Mouse (Mus musculus): ENCODE measurements around the gene Phf24. TPM values are rescaled to one million over a fixed set of nuclear protein-coding genes. Genes with fewer than 3 reads are reported as not detected.

The Phf24 gene
- polyA plus RNA-seq, 1 experiment from 2014 or later, result 15.2 TPM

DNA sequence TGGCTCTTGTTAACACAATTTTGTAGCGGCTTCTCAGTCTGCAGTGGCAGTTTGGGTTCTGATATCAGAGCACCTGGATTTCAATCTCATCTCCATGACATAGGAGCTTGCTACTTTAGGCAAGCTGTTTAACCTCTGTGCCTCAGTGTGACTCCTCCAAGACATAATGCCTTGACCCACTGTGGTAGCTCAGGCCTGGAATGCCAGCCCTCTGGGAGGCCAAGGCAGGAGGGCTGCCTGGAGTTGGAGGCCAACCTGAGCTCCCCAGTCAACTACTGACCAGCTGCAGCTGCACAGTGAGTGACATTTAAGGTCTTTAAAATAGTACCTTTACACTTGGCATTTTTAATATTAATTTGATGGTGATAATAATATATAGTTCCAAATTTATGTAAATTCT lies 494 bp upstream of the Phf24 start:
- no peak overlapping the region for H3K9ac ChIP-seq (replicated peaks)
- ATAC-seq, result no peak
- 68% methylated on average over 1 of the region's 1 CpGs for WGBS
- no peaks in the 10 kb centered on the region for H3K9me3 ChIP-seq
- peak overlapping the region; percentile 66; the same call in 1 of the 2 replicates for H3K4me3 ChIP-seq (replicated peaks)
- H3K4me2 ChIP-seq (replicated peaks), result 0 out of 2 replicates have a peak overlapping the region, but pooled peaks have one; percentile 80
- H3K27me3 ChIP-seq, result peaks cover 23% of the 10 kb centered on the region
- no peaks in the 10 kb centered on the region for H3K36me3 ChIP-seq
- H3K27ac ChIP-seq, result no peak overlapping the region
- peaks cover 16% of the 10 kb centered on the region for H3K4me1 ChIP-seq (replicated peaks)

DNA sequence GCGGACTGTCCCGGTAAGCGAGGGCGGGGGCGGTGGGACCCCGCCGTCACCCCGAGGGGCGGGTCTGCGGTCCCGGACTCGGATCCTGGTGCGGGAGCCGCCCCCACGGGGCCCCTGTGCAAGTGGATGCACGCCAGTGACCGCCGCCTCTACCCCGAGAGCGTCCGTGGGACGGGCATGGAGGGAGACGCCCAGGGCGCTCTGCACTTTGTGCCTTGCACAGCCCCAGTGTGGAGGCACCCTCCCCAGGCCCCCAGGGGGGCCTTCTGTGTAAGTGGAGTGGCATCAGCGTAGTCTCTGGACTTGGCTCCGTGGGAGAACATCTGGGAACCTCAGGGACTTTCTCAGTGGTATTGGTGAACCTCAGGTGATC lies 928 bp downstream of the Phf24 start:
- peak; percentile 75 for ATAC-seq
- Histone ChIP-seq H3K27me3 (peaks cover 23% of the 10 kb centered on the region), H3K4me3 (replicated peaks) (peak overlapping the region; percentile 66), H3K9ac (replicated peaks) (peak overlapping the region; percentile 84), H3K4me2 (replicated peaks) (peak overlapping the region; percentile 80), H3K9me3 (no peaks in the 10 kb centered on the region), H3K36me3 (no peaks in the 10 kb centered on the region), H3K4me1 (replicated peaks) (peaks cover 23% of the 10 kb centered on the region), H3K27ac (peak overlapping the region; percentile 44; the same call in 1 of the 2 replicates)
- WGBS, result 3% methylated on average over 19 of the region's 26 CpGs

DNA sequence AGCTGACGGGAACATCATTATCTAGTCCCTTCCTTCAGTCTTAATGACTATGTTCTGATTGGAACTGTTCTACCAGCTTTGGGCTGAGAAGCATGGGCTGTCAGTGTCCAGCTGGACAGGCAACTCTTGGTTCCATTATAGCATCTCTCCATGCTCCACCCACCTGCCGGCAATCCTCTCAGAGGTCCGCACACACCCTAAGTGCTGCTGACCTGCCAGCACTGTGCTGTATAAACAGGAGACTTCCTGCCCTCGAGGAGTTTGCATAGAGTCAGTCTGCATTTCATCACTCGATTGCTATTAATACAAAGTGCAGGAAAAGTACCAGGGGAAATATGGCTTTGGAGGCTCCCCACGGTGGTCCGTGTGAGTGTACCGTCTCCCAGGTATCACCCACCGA lies 4.3 kb downstream of the Phf24 start:
- WGBS, result 91% methylated on average over 9 of the region's 9 CpGs
- Histone ChIP-seq H3K4me1 (replicated peaks) (peaks cover 28% of the 10 kb centered on the region), H3K9ac (replicated peaks) (no peak overlapping the region), H3K4me2 (replicated peaks) (no peak overlapping the region), H3K27ac (no peak overlapping the region), H3K36me3 (no peaks in the 10 kb centered on the region), H3K9me3 (no peaks in the 10 kb centered on the region), H3K4me3 (replicated peaks) (no peak overlapping the region), H3K27me3 (peaks cover 20% of the 10 kb centered on the region)
- ATAC-seq, result no peak

DNA sequence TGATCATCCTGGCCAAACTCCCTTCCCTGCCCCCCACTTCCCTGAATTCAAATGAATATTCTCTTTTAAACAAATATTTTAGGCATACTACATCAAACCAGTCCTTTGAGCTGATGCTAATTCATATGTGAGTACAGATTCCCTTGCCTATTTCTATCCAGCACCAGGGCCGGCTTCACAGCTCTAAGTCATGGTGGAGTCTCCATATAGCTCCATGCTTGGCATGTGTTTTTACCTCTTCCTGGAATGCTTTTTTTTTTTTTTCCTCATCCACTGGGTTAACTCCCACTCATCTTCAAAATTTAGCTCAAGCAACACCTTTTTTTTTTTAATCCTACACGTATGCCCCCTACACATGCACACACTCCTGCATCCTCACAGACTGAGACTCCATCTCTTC lies 5.1 kb downstream of the Phf24 start:
- Histone ChIP-seq H3K4me2 (replicated peaks) (no peak overlapping the region), H3K27me3 (peaks cover 16% of the 10 kb centered on the region), H3K9me3 (no peaks in the 10 kb centered on the region), H3K36me3 (no peaks in the 10 kb centered on the region), H3K9ac (replicated peaks) (no peak overlapping the region), H3K4me3 (replicated peaks) (no peak overlapping the region), H3K4me1 (replicated peaks) (peaks cover 25% of the 10 kb centered on the region), H3K27ac (no peak overlapping the region)
- ATAC-seq, result no peak
- 86% methylated on average over 2 of the region's 2 CpGs for WGBS

DNA sequence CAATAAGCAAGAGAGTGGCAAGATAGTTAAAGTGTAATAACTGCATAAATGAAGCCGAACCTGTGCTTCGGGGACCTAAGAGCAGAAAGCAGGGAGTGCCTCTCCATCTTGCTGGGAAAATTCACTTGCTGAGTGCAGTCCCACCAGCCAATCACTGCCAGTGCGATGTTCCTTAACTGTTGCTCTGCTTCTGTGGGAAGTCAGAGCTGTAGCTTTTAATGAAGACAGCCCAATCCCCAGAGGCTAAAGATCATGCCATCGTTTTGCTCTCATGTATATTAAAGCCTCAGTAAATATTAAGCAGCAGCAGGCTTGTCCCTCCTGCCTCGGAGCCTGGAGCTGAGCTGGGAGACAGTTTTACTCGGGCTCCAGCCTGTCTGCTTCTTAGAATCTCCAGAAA lies 5.6 kb downstream of the Phf24 start:
- WGBS, result 59% methylated on average over 6 of the region's 6 CpGs
- H3K4me1 ChIP-seq (replicated peaks), result peaks cover 23% of the 10 kb centered on the region
- ATAC-seq, result no peak
- H3K9ac ChIP-seq (replicated peaks), result no peak overlapping the region; the same call in 1 of the 2 replicates
- no peaks in the 10 kb centered on the region for H3K9me3 ChIP-seq
- H3K27ac ChIP-seq, result no peak overlapping the region
- no peak overlapping the region for H3K4me3 ChIP-seq (replicated peaks)
- H3K4me2 ChIP-seq (replicated peaks), result no peak overlapping the region
- H3K27me3 ChIP-seq, result peaks cover 16% of the 10 kb centered on the region
- H3K36me3 ChIP-seq, result no peaks in the 10 kb centered on the region

DNA sequence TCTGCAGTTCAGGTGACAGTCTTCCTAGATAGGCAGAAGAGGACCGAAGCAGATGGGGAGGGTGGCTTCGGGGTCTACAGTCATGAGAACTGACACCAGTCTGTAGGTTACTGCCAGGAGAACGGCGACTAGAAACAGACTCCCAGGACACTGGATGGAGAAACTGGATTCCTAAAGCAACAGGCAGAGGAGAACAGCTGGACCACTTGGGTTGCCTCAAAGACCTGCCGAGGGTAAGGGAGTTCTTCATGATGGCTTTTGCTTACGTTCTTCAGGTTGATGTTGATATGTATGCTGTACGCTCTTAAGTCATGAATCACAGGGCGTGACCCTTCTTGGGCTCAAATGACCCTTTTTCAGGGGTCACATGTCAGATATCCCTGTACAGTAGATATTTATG lies 6.0 kb downstream of the Phf24 start:
- 93% methylated on average over 8 of the region's 8 CpGs for WGBS
- H3K36me3 ChIP-seq, result no peaks in the 10 kb centered on the region
- H3K9ac ChIP-seq (replicated peaks), result no peak overlapping the region; the same call in 1 of the 2 replicates
- H3K27ac ChIP-seq, result no peak overlapping the region
- H3K27me3 ChIP-seq, result peaks cover 14% of the 10 kb centered on the region
- peaks cover 20% of the 10 kb centered on the region for H3K4me1 ChIP-seq (replicated peaks)
- ATAC-seq, result no peak
- H3K4me3 ChIP-seq (replicated peaks), result no peak overlapping the region
- no peak overlapping the region for H3K4me2 ChIP-seq (replicated peaks)
- no peaks in the 10 kb centered on the region for H3K9me3 ChIP-seq

DNA sequence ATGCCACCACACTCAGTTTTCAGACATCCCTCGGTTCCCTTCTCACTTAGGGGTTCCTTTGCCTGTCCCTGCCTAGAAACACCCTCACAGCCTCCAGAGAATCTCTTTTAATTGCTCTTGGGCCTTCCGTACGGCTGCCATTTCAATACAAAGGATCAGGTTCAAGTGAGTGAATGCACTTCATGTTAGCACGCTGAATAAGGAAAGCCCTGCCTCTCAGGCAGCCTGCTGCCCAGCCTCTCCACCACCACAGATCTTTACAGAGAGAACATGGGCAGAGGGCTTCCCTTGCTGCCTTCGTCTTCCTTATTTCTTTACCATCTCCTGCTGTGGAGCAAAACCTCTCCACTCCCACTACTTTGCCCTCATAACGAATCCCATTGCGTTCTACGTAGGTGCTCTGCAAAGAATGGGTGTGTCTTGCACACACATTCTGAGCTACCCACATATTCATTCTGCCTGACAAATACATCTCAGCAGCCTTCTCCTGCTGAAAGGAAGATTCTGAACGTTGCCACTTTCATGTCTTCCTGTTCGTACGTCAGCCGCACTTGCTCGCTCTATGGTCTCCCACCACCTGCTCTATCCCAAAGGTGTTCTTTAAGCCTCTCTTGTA lies 7.7 kb downstream of the Phf24 start:
- Histone ChIP-seq H3K4me3 (replicated peaks) (no peak overlapping the region), H3K27ac (no peak overlapping the region), H3K9ac (replicated peaks) (no peak overlapping the region), H3K4me1 (replicated peaks) (peaks cover 16% of the 10 kb centered on the region), H3K9me3 (no peaks in the 10 kb centered on the region), H3K36me3 (no peaks in the 10 kb centered on the region), H3K27me3 (0 out of 2 replicates have a peak, but pooled peaks cover 3% of the 10 kb centered on the region), H3K4me2 (replicated peaks) (no peak overlapping the region)
- 65% methylated on average over 13 of the region's 13 CpGs for WGBS
- no peak for ATAC-seq

DNA sequence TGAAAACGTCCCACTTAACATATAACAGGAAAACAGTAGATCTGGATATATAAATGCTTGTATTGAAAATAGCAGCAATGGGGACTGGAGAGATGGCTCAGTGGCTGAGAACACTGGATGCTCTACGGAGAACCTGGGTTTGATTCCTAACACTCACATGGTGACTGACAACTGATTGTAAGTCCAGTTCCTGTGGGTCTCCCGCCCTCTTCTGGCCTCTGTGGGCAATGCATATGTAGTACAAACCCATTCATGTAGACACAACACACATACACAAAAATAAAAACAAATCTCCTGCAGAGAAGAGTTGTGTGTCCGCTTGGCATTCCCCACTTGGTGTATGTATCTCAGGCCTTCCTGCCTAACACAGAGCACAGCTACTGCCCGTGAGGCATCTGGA lies 11.7 kb downstream of the Phf24 start:
- no peak for ATAC-seq
- Histone ChIP-seq H3K27ac (no peak overlapping the region), H3K4me2 (replicated peaks) (no peak overlapping the region), H3K27me3 (peaks cover 11% of the 10 kb centered on the region; the same call in 1 of the 2 replicates), H3K9ac (replicated peaks) (no peak overlapping the region), H3K9me3 (no peaks in the 10 kb centered on the region), H3K36me3 (no peaks in the 10 kb centered on the region), H3K4me3 (replicated peaks) (no peak overlapping the region), H3K4me1 (replicated peaks) (peaks cover 6% of the 10 kb centered on the region)
- WGBS, result 85% methylated on average over 5 of the region's 5 CpGs

DNA sequence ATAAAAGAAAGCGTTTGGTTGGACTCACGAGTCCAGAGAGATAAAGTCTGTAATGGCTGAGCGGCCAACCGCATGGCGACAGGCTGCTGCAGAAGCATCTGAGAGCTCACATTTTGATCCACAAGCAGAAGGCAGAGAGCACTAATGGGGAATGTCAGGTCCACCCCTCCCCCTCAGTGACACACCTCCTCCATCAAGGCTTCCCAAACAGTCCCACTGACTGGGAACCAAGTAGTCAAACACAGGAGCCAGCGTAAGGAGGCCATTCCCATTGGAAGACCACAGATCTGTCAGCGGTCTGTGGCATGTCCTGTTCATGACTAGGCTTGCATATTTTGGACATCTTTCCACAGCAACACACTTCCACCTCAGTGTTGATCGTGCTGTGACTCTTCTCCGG lies 12.5 kb downstream of the Phf24 start:
- H3K4me1 ChIP-seq (replicated peaks), result peaks cover 14% of the 10 kb centered on the region
- H3K4me3 ChIP-seq (replicated peaks), result no peak overlapping the region
- H3K4me2 ChIP-seq (replicated peaks), result no peak overlapping the region
- no peak overlapping the region for H3K27ac ChIP-seq
- ATAC-seq, result no peak
- WGBS, result 94% methylated on average over 9 of the region's 9 CpGs
- no peak overlapping the region for H3K9ac ChIP-seq (replicated peaks)
- no peaks in the 10 kb centered on the region for H3K36me3 ChIP-seq
- H3K27me3 ChIP-seq, result peaks cover 11% of the 10 kb centered on the region; the same call in 1 of the 2 replicates
- no peaks in the 10 kb centered on the region for H3K9me3 ChIP-seq

DNA sequence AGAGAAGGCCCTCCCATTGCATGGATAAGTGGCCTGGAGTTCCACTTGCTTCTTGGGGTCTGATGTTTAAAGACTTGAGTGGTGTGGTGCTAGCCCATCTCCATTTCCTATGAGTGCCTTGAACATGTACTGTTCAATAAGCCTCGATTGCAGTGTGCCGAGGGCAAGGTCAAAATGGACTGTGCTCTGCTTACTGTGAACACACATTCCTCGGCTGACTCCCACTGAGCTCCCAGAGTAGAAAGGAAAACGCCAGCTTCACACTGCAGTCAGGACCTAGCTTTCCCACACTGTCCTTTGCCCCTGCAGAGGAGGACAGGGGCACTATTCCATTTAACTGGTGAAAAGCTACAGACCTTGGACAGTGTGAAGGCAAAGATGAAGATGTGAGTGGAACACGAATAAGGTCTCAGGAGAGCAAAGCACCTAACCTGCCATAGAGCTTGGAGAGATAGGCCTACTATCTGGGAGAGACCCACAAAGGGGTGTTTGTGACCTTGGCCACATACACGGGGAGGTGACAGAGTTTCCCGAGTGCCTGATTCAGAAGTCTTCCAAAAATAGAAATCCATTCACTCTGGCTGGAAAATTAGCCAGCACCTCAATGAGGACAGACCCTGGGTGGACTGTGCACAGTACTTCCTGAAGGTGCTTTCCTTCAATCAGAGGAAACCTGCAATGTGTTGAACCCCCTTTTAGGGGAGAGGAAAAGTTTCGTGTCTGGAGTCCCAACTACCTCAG lies 15.9 kb downstream of the Phf24 start:
- 68% methylated on average over 8 of the region's 8 CpGs for WGBS
- H3K4me1 ChIP-seq (replicated peaks), result peaks cover 9% of the 10 kb centered on the region
- H3K36me3 ChIP-seq, result 0 out of 2 replicates have a peak, but pooled peaks cover 4% of the 10 kb centered on the region
- H3K9ac ChIP-seq (replicated peaks), result no peak overlapping the region
- H3K4me2 ChIP-seq (replicated peaks), result no peak overlapping the region
- no peak for ATAC-seq
- H3K27ac ChIP-seq, result no peak overlapping the region
- H3K4me3 ChIP-seq (replicated peaks), result no peak overlapping the region
- peaks cover 20% of the 10 kb centered on the region for H3K27me3 ChIP-seq
- no peaks in the 10 kb centered on the region for H3K9me3 ChIP-seq

DNA sequence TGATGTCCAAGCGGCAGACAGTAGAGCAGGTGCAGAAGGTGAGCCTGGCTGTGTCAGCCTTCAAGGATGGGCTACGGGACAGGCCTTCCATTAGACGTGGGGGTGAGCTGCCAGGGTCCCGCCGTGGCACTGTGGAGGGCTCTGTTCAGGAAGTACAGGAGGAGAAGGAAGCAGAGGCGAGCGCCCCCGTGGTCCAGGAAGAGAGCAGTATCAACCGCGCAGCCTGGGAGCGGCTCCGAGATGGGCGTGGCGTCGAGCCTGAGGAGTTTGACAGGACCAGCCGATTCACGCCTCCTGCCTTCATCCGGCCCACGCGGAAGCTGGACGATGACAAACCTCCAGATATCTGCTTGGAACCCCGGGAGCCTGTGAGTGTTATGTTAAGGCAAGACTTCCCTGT lies 17.2 kb downstream of the Phf24 start:
- peaks cover 20% of the 10 kb centered on the region for H3K27me3 ChIP-seq
- WGBS, result 10% methylated on average over 22 of the region's 22 CpGs
- peak overlapping the region; percentile 52 for H3K9ac ChIP-seq (replicated peaks)
- no peak overlapping the region for H3K27ac ChIP-seq
- peak; percentile 66 for ATAC-seq
- H3K9me3 ChIP-seq, result no peaks in the 10 kb centered on the region
- 0 out of 2 replicates have a peak, but pooled peaks cover 8% of the 10 kb centered on the region for H3K36me3 ChIP-seq
- H3K4me3 ChIP-seq (replicated peaks), result no peak overlapping the region
- H3K4me2 ChIP-seq (replicated peaks), result peak overlapping the region; percentile 43
- H3K4me1 ChIP-seq (replicated peaks), result peaks cover 9% of the 10 kb centered on the region

DNA sequence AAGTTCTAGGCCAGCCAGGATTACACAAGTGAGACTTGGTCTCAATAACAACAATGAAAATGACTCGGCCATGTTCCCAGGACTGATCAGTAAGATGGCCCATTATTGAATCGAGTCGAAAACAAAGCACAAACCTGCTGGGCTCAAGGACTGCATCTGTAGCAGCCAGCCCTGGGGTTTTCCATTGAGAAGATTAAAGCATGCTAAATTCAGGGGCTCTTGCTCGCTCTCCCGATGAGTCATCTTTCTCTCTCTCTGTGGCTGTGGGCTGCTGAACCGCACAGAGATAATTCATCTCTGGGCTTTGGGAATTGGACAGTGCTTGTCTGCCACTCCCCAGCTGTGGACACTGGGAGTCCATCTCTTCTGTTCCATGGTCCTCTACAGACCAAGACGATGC lies 24.9 kb downstream of the Phf24 start:
- no peak for ATAC-seq
- Histone ChIP-seq H3K36me3 (peaks cover 8% of the 10 kb centered on the region; the same call in 1 of the 2 replicates), H3K4me2 (replicated peaks) (no peak overlapping the region), H3K4me1 (replicated peaks) (peaks cover 10% of the 10 kb centered on the region), H3K27ac (no peak overlapping the region), H3K4me3 (replicated peaks) (no peak overlapping the region), H3K9ac (replicated peaks) (no peak overlapping the region), H3K9me3 (no peaks in the 10 kb centered on the region), H3K27me3 (no peaks in the 10 kb centered on the region; the same call in 1 of the 2 replicates)
- 72% methylated on average over 7 of the region's 7 CpGs for WGBS

All from midbrain, embryonic 13.5 days (tissue).